Mouse (Mus musculus) ES-Bruce4 (cell line): ENCODE measurements around the gene Cass4. TPM values are rescaled to one million over a fixed set of nuclear protein-coding genes. Genes with fewer than 3 reads are reported as not detected.

Source experiments
- H3K27ac ChIP-seq: 2 replicates; pipeline ENCODE4 v1.5.1; 2012; ENCODE audit warnings: low read length, inconsistent platforms; ENCODE audit not compliant: insufficient read depth
- H3K27me3 ChIP-seq: 2 replicates; pipeline ENCODE4 v1.6.1; 2012; ENCODE audit warnings: mild to moderate bottlenecking, low read length, inconsistent platforms; ENCODE audit not compliant: control insufficient read depth, poor library complexity, insufficient read depth, severe bottlenecking
- H3K36me3 ChIP-seq: 2 replicates; pipeline ENCODE4 v1.6.1; 2012; ENCODE audit warnings: inconsistent platforms, mild to moderate bottlenecking, low read length, moderate library complexity; ENCODE audit not compliant: control insufficient read depth, poor library complexity, insufficient read depth, severe bottlenecking
- H3K4me1 ChIP-seq: one replicate; pipeline ENCODE4 v1.8.1; 2011; ENCODE audit warnings: low read length; ENCODE audit not compliant: control insufficient read depth, insufficient read depth
- H3K4me3 ChIP-seq: 2 replicates; pipeline ENCODE4 v1.5.1; 2011; ENCODE audit warnings: low read depth, mild to moderate bottlenecking, low read length
- H3K9ac ChIP-seq: 2 replicates; pipeline ENCODE4 v1.6.1; 2012; ENCODE audit warnings: low read depth, mild to moderate bottlenecking, inconsistent platforms; ENCODE audit not compliant: poor library complexity, severe bottlenecking
- H3K9me3 ChIP-seq: replicated peaks from 2 replicates; pipeline ENCODE4 v1.6.1; 2012; ENCODE audit warnings: mild to moderate bottlenecking, low read length, inconsistent platforms; ENCODE audit not compliant: control insufficient read depth, poor library complexity, insufficient read depth, severe bottlenecking
- CTCF ChIP-seq: IDR thresholded peaks from one replicate; pipeline ENCODE4 v1.8.1; 2011; ENCODE audit warnings: low read depth, low read length
- EP300 ChIP-seq: IDR thresholded peaks from 2 replicates; pipeline ENCODE4 v1.6.1; 2011; ENCODE audit warnings: low read depth, low read length; ENCODE audit not compliant: insufficient read depth
- POLR2A ChIP-seq: IDR thresholded peaks from one replicate; pipeline ENCODE4 v1.8.1; 2011; ENCODE audit warnings: low read length; ENCODE audit not compliant: insufficient read depth
- polyA plus RNA-seq: library from polyadenylated mRNA; stranded (reverse); fragments of >200 nt; gene quantifications from 2 replicates; pipeline ENCODE4 v1.2.4, GENCODE M21; 2011; ENCODE audit warnings: low read depth; ENCODE audit not compliant: missing spikeins, insufficient read depth, insufficient read length

Cass4 gene
- polyA plus RNA-seq, 1 experiment, result 0.37 TPM

GRCm38 (mm10) chr2:172413894-172414293 lies 20.3 kb downstream of the Cass4 start:
- Histone ChIP-seq H3K9me3 (no peaks in the 10 kb centered on the region), H3K27me3 (no peaks in the 10 kb centered on the region), H3K4me3 (no peak overlapping the region), H3K36me3 (no peaks in the 10 kb centered on the region), H3K4me1 (peaks cover 2% of the 10 kb centered on the region), H3K27ac (no peak overlapping the region), H3K9ac (no peak overlapping the region)
- TF ChIP-seq POLR2A (no peak), CTCF (no peak), EP300 (no peak)

- Histone ChIP-seq H3K9ac (no peak overlapping the region), H3K36me3 (no peaks in the 10 kb centered on the region), H3K27ac (no peak overlapping the region), H3K27me3 (no peaks in the 10 kb centered on the region), H3K4me3 (no peak overlapping the region), H3K4me1 (peaks cover 2% of the 10 kb centered on the region), H3K9me3 (no peaks in the 10 kb centered on the region)
- TF ChIP-seq POLR2A, result no peak
- TF ChIP-seq CTCF, result no peak
- no peak for TF ChIP-seq EP300
These were observed 22.6 kb downstream of the Cass4 start for GRCm38 (mm10) chr2:172416218-172416617.

- Histone ChIP-seq H3K9me3 (no peaks in the 10 kb centered on the region), H3K27me3 (no peaks in the 10 kb centered on the region), H3K27ac (no peak overlapping the region), H3K4me1 (peaks cover 2% of the 10 kb centered on the region), H3K4me3 (no peak overlapping the region), H3K9ac (no peak overlapping the region), H3K36me3 (no peaks in the 10 kb centered on the region)
- TF ChIP-seq CTCF, result no peak
- no peak for TF ChIP-seq POLR2A
- TF ChIP-seq EP300, result no peak
These were observed 23.3 kb downstream of the Cass4 start for GRCm38 (mm10) chr2:172416876-172417275.

- Histone ChIP-seq H3K4me1 (no peaks in the 10 kb centered on the region), H3K9ac (no peak overlapping the region), H3K36me3 (no peaks in the 10 kb centered on the region), H3K9me3 (no peaks in the 10 kb centered on the region), H3K27ac (no peak overlapping the region), H3K4me3 (no peak overlapping the region), H3K27me3 (no peaks in the 10 kb centered on the region)
- TF ChIP-seq POLR2A, result no peak
- no peak for TF ChIP-seq CTCF
- no peak for TF ChIP-seq EP300
These were observed 24.6 kb downstream of the Cass4 start for GRCm38 (mm10) chr2:172418208-172418607.

GRCm38 (mm10) chr2:172430609-172431008 lies 37.0 kb downstream of the Cass4 start:
- no peak overlapping the region for H3K4me3 ChIP-seq
- no peak overlapping the region for H3K9ac ChIP-seq
- no peaks in the 10 kb centered on the region for H3K27me3 ChIP-seq
- TF ChIP-seq EP300 (no peak), CTCF (no peak), POLR2A (no peak)
- H3K4me1 ChIP-seq, result no peaks in the 10 kb centered on the region
- no peaks in the 10 kb centered on the region for H3K9me3 ChIP-seq
- H3K27ac ChIP-seq, result no peak overlapping the region
- no peaks in the 10 kb centered on the region for H3K36me3 ChIP-seq

GRCm38 (mm10) chr2:172433746-172434145 lies 40.2 kb downstream of the Cass4 start:
- Histone ChIP-seq H3K9me3 (no peaks in the 10 kb centered on the region), H3K4me3 (no peak overlapping the region), H3K27me3 (no peaks in the 10 kb centered on the region), H3K27ac (no peak overlapping the region), H3K9ac (no peak overlapping the region), H3K36me3 (no peaks in the 10 kb centered on the region), H3K4me1 (no peaks in the 10 kb centered on the region)
- no peak for TF ChIP-seq EP300
- TF ChIP-seq CTCF, result no peak
- TF ChIP-seq POLR2A, result no peak
